Mouse (Mus musculus) neural tube, embryonic 15.5 days (tissue): Measurements from ENCODE around the gene Fam170b. TPM values are rescaled to one million over a fixed set of nuclear protein-coding genes. Genes with fewer than 3 reads are reported as not detected.

Experiments
- ATAC-seq: fragments of 200-750 bp; cut with Nextera tagmentation; 2 replicates; pipeline ENCODE4 v1.8.0; 2017; ENCODE audit warnings: mild to moderate bottlenecking, moderate TSS enrichment, moderate library complexity; ENCODE audit not compliant: low FRiP score
- H3K27ac ChIP-seq: fragments of 300-500 bp; sonication (generic); replicated peaks from 2 replicates; pipeline ENCODE4 v1.5.1; 2015; ENCODE audit warnings: mild to moderate bottlenecking, inconsistent platforms
- H3K27me3 ChIP-seq: fragments of 300-500 bp; sonication (generic); replicated peaks from 2 replicates; pipeline ENCODE4 v1.6.1; 2015; ENCODE audit warnings: inconsistent platforms
- H3K36me3 ChIP-seq: fragments of 300-500 bp; sonication (generic); 2 replicates; pipeline ENCODE4 v1.6.1; 2015; ENCODE audit warnings: inconsistent platforms
- H3K4me1 ChIP-seq: fragments of 300-500 bp; sonication (generic); 2 replicates; pipeline ENCODE4 v1.6.1; 2015; ENCODE audit warnings: inconsistent platforms
- H3K4me2 ChIP-seq: fragments of 300-500 bp; sonication (generic); 2 replicates; pipeline ENCODE4 v1.6.1; 2015; ENCODE audit warnings: inconsistent platforms, mild to moderate bottlenecking, moderate library complexity
- H3K4me3 ChIP-seq: fragments of 300-500 bp; sonication (generic); replicated peaks from 2 replicates; pipeline ENCODE4 v1.5.1; 2015; ENCODE audit warnings: mild to moderate bottlenecking, inconsistent platforms
- H3K9ac ChIP-seq: fragments of 300-500 bp; sonication (generic); replicated peaks from 2 replicates; pipeline ENCODE4 v1.6.1; 2015; ENCODE audit warnings: mild to moderate bottlenecking, inconsistent platforms
- H3K9me3 ChIP-seq: fragments of 300-500 bp; sonication (generic); replicated peaks from 2 replicates; pipeline ENCODE4 v1.6.1; 2016; ENCODE audit warnings: inconsistent platforms
- WGBS: fragments of 180-500 bp; shearing (Covaris S2); methylation state at CpG from one replicate; pipeline ENCODE4 v1.1.7; 2015; ENCODE audit warnings: mixed read lengths; 5-methylcytosine and 5-hydroxymethylcytosine counted together
- polyA plus RNA-seq: library from polyadenylated mRNA; unstranded; fragments of >200 nt; fragmentation: Nextera tagmentation; extraction: Ambion mirVana; gene quantifications from 2 replicates; pipeline ENCODE4 v1.2.1, GENCODE M21; 2015

Fam170b gene
- polyA plus RNA-seq, result 0.06 TPM in 1 of 2 replicates, not detected in the other

- no peak within 1 kb of the TSS for H3K4me2 ChIP-seq
- no peaks in the 10 kb centered on the region for H3K9me3 ChIP-seq
- no peaks in the 10 kb centered on the region for H3K27me3 ChIP-seq
- H3K27ac ChIP-seq, result no peak within 1 kb of the TSS
- 82% methylated on average over 8 of the region's 8 CpGs for WGBS
- H3K9ac ChIP-seq, result no peak within 1 kb of the TSS
- H3K36me3 ChIP-seq, result no peaks in the 10 kb centered on the region
- H3K4me1 ChIP-seq, result no peaks in the 10 kb centered on the region
- no peak within 1 kb of the TSS for H3K4me3 ChIP-seq
- ATAC-seq, result no peak
Measured at GRCm38 (mm10) chr14:32833847-32834246, at the start of gene Fam170b. Gene Fam170b, plus strand, starts transcription at chr14:32833962.

DNA sequence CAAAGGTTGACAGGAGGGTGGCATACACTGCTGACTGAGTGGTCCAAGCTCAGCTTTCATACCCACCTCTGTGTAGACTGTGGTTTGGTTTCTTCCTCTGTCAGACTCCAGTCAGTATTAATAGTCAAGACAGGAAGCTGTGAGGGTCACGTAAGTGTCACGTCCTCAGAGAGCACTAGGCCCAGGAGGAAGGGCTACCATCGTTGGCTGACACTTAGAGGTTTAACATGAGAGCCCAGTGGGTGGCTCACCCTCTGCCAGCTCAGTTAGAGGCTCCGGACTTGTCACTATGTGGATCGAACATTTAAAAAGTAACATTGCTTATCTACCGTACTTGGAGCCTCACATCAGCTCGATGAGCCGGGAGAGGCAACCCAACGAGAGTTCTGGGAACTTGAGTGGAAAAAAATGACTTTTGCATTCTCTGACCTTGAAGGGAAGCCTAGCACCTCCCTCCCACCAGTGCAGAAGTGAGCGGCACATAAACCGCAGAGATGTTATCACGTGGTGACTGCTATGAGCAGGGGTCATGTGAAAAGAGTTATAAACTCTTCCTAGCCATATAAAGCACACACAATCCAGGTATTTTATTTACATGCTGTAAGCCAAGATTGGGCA lies 49.5 kb upstream of the Fam170b start:
- Histone ChIP-seq H3K9ac (no peak overlapping the region), H3K36me3 (no peaks in the 10 kb centered on the region), H3K4me3 (no peak overlapping the region), H3K27me3 (no peaks in the 10 kb centered on the region), H3K27ac (no peak overlapping the region), H3K9me3 (no peaks in the 10 kb centered on the region), H3K4me1 (no peaks in the 10 kb centered on the region), H3K4me2 (no peak overlapping the region)
- ATAC-seq, result no peak
- 84% methylated on average over 12 of the region's 12 CpGs for WGBS

DNA sequence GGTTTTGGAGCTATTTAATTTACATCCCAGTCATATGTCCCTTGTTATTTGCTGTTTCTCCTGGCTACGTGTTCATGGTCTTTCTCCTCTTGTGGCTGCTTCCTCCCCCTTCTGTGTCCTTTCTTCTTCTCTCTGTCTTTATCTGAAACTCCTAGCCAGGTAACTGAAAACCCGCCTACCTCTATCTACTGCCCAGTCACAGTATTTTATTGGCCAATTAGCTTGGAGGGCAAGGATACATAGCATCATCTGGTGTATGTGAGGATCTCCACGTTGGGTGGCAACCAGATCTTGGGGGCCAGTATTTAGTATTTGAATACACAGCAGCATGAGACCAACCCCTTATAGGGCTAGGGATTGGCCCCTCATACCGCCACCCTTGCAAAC lies 49.0 kb upstream of the Fam170b start:
- H3K27me3 ChIP-seq, result no peaks in the 10 kb centered on the region
- H3K9ac ChIP-seq, result no peak overlapping the region
- H3K9me3 ChIP-seq, result no peaks in the 10 kb centered on the region
- no peak for ATAC-seq
- H3K27ac ChIP-seq, result no peak overlapping the region
- 78% methylated on average over 4 of the region's 4 CpGs for WGBS
- no peak overlapping the region for H3K4me3 ChIP-seq
- H3K36me3 ChIP-seq, result no peaks in the 10 kb centered on the region
- no peak overlapping the region for H3K4me2 ChIP-seq
- H3K4me1 ChIP-seq, result no peaks in the 10 kb centered on the region

GRCm38 (mm10) chr14:32785556-32786130 lies 48.1 kb upstream of the Fam170b start, which contains the start of gene Tmem273:
Gene Tmem273, plus strand, starts transcription at chr14:32785963.
- no peak within 1 kb of the TSS for H3K27ac ChIP-seq
- ATAC-seq, result no peak
- no peaks in the 10 kb centered on the region for H3K36me3 ChIP-seq
- WGBS, result 85% methylated on average over 3 of the region's 3 CpGs
- H3K27me3 ChIP-seq, result no peaks in the 10 kb centered on the region
- no peaks in the 10 kb centered on the region for H3K9me3 ChIP-seq
- H3K9ac ChIP-seq, result no peak within 1 kb of the TSS
- no peaks in the 10 kb centered on the region for H3K4me1 ChIP-seq
- H3K4me3 ChIP-seq, result no peak within 1 kb of the TSS
- H3K4me2 ChIP-seq, result no peak within 1 kb of the TSS

- H3K9ac ChIP-seq, result no peak overlapping the region
- H3K4me3 ChIP-seq, result no peak overlapping the region
- H3K4me2 ChIP-seq, result no peak overlapping the region
- 61% methylated on average over 5 of the region's 5 CpGs for WGBS
- no peak for ATAC-seq
- no peaks in the 10 kb centered on the region for H3K9me3 ChIP-seq
- no peaks in the 10 kb centered on the region for H3K27me3 ChIP-seq
- H3K36me3 ChIP-seq, result no peaks in the 10 kb centered on the region
- H3K4me1 ChIP-seq, result no peaks in the 10 kb centered on the region
- no peak overlapping the region for H3K27ac ChIP-seq
Measured at GRCm38 (mm10) chr14:32787691-32788090, 46.1 kb upstream of the Fam170b start.

- Histone ChIP-seq H3K9ac (no peak overlapping the region), H3K4me3 (no peak overlapping the region), H3K4me1 (peaks cover 9% of the 10 kb centered on the region; the same call in 1 of the 2 replicates), H3K27ac (no peak overlapping the region), H3K36me3 (no peaks in the 10 kb centered on the region), H3K9me3 (no peaks in the 10 kb centered on the region), H3K4me2 (no peak overlapping the region), H3K27me3 (no peaks in the 10 kb centered on the region)
- ATAC-seq, result no peak
- WGBS, result 59% methylated on average over 8 of the region's 8 CpGs
Measured at GRCm38 (mm10) chr14:32796375-32796774, 37.4 kb upstream of the Fam170b start.

DNA sequence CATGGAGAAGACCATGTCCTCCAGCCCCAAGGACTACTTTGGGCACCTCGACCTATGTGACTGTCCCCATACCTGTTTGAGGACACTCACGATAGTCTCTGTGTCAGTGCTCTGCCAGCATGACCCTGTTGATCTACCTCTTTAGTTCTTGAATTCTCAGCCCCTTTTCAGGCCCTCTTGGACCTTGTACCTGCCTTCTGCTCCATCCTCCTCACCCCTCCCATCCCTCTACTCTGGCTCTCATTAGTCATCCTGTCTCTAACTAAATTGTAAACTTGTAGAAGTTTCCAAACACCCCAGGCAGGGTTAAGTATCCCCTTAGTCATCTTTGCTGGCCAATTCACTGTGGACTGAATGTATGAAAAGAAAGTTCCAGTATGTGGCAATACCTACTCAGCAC lies 36.0 kb upstream of the Fam170b start:
- no peaks in the 10 kb centered on the region for H3K27me3 ChIP-seq
- no peaks in the 10 kb centered on the region for H3K9me3 ChIP-seq
- ATAC-seq, result no peak
- H3K4me1 ChIP-seq, result peaks cover 12% of the 10 kb centered on the region; the same call in 1 of the 2 replicates
- H3K36me3 ChIP-seq, result no peaks in the 10 kb centered on the region
- WGBS, result 84% methylated on average over 2 of the region's 2 CpGs
- H3K4me3 ChIP-seq, result no peak overlapping the region
- H3K9ac ChIP-seq, result no peak overlapping the region
- no peak overlapping the region for H3K4me2 ChIP-seq
- H3K27ac ChIP-seq, result no peak overlapping the region

- no peak overlapping the region for H3K4me2 ChIP-seq
- H3K27me3 ChIP-seq, result no peaks in the 10 kb centered on the region
- no peak for ATAC-seq
- H3K9me3 ChIP-seq, result no peaks in the 10 kb centered on the region
- no peak overlapping the region for H3K4me3 ChIP-seq
- peaks cover 12% of the 10 kb centered on the region; the same call in 1 of the 2 replicates for H3K4me1 ChIP-seq
- H3K36me3 ChIP-seq, result no peaks in the 10 kb centered on the region
- H3K27ac ChIP-seq, result no peak overlapping the region
- no peak overlapping the region for H3K9ac ChIP-seq
- WGBS, result 93% methylated on average over 4 of the region's 4 CpGs
Measured at GRCm38 (mm10) chr14:32798355-32798754, 35.4 kb upstream of the Fam170b start.

DNA sequence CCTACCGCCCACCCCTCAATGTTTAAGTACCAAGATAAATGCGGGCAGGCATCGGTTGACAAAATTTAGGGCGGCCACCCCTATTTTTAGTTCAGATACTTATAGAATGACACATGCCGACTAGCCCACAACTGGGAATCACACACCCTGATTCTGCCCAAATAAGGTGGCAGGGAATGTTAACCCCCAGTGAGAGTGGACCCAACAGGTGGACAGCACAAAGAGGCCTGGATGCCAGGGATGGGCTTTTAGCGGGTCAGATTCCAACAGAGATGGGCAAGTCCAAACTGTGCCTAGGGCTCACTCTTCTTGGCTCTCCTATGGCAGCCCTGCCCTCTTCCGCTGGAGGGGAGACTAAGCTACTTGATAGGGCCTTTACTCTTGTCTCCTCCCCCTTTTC lies 33.7 kb upstream of the Fam170b start:
- ATAC-seq, result no peak
- no peaks in the 10 kb centered on the region for H3K36me3 ChIP-seq
- peaks cover 12% of the 10 kb centered on the region; the same call in 1 of the 2 replicates for H3K4me1 ChIP-seq
- H3K27me3 ChIP-seq, result no peaks in the 10 kb centered on the region
- H3K9me3 ChIP-seq, result no peaks in the 10 kb centered on the region
- H3K27ac ChIP-seq, result no peak overlapping the region
- no peak overlapping the region for H3K9ac ChIP-seq
- no peak overlapping the region for H3K4me3 ChIP-seq
- H3K4me2 ChIP-seq, result no peak overlapping the region
- WGBS, result 96% methylated on average over 7 of the region's 7 CpGs

DNA sequence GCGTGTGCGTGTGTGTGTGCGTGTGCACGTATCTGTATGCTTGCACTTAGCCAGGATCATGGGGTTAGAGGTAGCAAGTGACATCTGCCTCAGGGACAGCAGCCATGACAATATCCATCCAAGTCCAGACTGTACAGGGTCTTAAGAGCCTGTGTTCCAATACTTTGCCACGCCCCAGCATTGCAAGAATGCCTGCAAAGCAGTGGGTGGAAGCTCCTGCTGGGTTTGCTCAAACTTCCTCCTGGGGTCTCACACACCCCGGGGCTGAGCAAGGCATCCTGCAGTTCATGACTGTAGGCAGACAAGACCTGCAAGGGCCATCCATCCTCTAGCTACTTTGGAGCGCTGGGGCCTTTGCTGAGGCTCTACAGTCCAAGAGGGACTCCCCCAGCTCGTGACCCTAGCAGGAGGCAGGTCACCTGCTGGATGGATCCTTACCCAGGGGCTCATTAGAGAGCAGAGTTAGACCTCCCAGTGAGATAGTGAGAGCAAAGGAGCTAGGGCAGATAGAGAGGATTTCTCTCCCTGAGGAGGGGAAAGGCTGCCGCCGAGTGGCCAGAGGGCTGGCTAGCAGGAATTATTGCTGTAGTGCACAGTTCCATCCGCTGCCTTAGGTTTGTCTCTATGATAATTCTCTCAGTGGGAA lies 32.6 kb upstream of the Fam170b start:
- no peak overlapping the region for H3K27ac ChIP-seq
- no peak for ATAC-seq
- no peak overlapping the region for H3K4me3 ChIP-seq
- no peaks in the 10 kb centered on the region for H3K9me3 ChIP-seq
- no peaks in the 10 kb centered on the region for H3K36me3 ChIP-seq
- H3K9ac ChIP-seq, result no peak overlapping the region
- H3K4me1 ChIP-seq, result peaks cover 12% of the 10 kb centered on the region; the same call in 1 of the 2 replicates
- 58% methylated on average over 11 of the region's 11 CpGs for WGBS
- no peaks in the 10 kb centered on the region for H3K27me3 ChIP-seq
- no peak overlapping the region for H3K4me2 ChIP-seq

DNA sequence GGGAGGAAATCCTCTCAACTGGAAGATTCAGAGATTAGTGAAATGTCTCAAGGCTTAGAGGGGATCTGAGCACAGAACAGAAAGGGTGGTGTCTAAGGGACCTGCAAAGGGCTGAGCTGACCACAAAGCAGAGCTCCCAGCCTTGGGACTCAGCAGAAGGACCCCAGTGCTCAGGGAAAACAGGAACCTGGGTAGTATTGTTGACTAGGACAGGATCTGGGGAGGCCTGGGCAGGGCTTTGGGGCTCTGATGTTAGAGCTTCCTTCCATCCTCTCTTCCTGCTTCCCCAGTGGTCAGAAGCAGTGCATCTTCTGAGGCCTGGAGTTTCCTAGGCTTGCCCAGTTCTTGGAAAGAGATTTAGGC lies 32.1 kb upstream of the Fam170b start:
- no peak overlapping the region for H3K9ac ChIP-seq
- no peaks in the 10 kb centered on the region for H3K36me3 ChIP-seq
- no peak for ATAC-seq
- no peaks in the 10 kb centered on the region for H3K9me3 ChIP-seq
- no peak overlapping the region for H3K4me2 ChIP-seq
- H3K4me1 ChIP-seq, result peaks cover 7% of the 10 kb centered on the region; the same call in 1 of the 2 replicates
- no peak overlapping the region for H3K27ac ChIP-seq
- H3K27me3 ChIP-seq, result no peaks in the 10 kb centered on the region
- H3K4me3 ChIP-seq, result no peak overlapping the region

DNA sequence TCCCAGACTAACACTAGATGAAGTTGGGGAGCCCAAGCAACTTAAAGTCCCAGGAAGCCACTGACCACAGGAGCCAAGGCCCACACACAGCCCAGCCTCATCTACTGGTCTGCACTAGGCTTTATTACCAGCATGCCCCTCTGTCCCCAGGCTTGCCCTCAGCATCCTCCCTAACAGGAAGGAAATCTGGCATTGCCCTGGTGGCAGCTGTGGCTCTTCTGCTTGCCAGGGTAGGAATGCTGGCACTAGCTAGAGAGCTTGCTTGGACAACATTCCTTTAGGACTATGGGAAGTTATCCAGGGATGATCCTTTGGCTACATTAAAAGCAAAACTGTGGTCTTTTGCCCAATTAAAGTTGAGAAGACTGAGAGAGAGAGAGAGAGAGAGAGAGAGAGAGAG lies 23.7 kb upstream of the Fam170b start:
- no peaks in the 10 kb centered on the region for H3K4me1 ChIP-seq
- H3K4me3 ChIP-seq, result no peak overlapping the region
- no peaks in the 10 kb centered on the region for H3K9me3 ChIP-seq
- H3K27ac ChIP-seq, result no peak overlapping the region
- H3K4me2 ChIP-seq, result no peak overlapping the region
- no peak overlapping the region for H3K9ac ChIP-seq
- no peaks in the 10 kb centered on the region for H3K27me3 ChIP-seq
- H3K36me3 ChIP-seq, result no peaks in the 10 kb centered on the region
- ATAC-seq, result no peak
